Mouse (Mus musculus) urinary bladder, postnatal 36 days (tissue): ENCODE data around the gene Abat.

ENCODE experiments used
- DNase-seq, 2 experiments: peaks; one replicate each; pipeline ENCODE4 v3.0.0; 2022; ENCODE audit warnings: low spot score in 2 of 2, mixed read lengths in 1 of 2

Gene Abat

GRCm38 (mm10) chr16:8513236-8513906, at the start of gene Abat:
Gene Abat, plus strand, starts transcription at chr16:8513429.
- DNase-seq = peak; percentile 78 to 89

GRCm38 (mm10) chr16:8470132-8470531, 43.1 kb upstream of the Abat start:
- no peak for DNase-seq

DNA sequence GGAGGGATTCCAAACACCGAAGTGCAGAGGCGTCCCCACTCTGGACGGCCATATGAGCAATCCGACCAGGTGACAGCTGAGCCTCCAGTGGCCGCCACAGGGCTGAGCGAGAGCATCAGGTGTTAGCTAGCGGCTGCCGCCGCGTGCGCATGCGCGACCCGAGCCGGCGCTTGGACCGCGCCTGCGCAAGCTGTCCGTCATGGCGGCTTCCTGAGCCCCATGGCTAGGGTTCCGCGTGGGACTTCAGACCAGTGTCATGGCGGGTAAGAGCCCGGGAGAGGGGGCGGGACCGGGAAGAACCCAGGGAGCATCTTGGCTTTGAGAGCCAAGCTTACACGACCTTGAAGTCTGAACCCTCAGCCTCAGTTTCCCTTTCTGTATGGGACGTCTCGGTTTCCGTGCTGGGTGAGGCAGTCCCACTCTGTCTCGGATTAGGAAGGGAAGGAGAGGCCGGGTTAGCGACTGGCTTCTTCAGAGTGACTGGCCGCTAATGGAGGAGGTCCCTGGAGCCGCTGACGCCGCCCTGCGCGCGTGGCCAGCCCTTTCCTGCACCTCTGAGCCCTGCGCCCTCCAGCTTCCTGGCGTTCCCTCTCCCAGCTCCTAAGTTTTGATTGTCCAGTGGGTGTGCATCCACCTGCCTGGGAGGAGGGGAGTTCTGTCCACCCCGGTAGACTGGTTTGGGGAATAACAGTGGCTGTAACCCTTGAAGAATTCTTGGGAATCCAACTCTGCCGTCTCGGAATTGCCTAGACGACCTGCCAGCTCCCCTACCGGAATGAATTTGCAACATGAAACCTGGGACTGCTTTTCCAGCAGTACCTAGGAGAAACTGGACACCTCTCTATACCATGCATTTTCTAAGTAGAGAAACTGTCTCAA, 42.4 kb upstream of the Abat start, which contains the start of gene Mettl22:
Gene Mettl22, plus strand, starts transcription at position 186 of the 879 bp plus-strand sequence.
- peak; percentile 84 to 87 for DNase-seq

GRCm38 (mm10) chr16:8487396-8488005, 25.7 kb upstream of the Abat start:
- DNase-seq = no peak

DNA sequence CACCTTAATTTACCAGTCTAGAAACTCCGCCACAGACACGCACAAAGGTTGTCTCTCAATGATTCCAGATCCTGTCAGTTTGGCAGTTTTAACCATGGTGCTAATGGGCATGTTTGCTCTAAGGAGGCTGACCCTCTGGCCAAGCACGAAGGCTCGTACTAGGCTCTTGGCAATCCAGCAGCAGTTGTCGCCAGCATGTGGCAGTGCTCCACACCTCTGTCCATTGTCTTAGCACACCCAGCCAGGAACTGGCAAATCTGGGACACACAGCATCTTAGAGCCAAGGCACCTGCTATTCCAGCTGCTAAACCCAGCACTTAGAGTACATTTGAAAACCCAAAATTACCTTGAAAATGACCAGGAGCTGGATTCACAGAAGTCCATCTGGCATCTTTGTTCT, 23.9 kb upstream of the Abat start:
- DNase-seq = no peak

- no peak for DNase-seq
Measured at GRCm38 (mm10) chr16:8491743-8492490, 21.3 kb upstream of the Abat start.

GRCm38 (mm10) chr16:8494268-8494667, 19.0 kb upstream of the Abat start:
- DNase-seq = peak; percentile 48 to 55

- DNase-seq = no peak
Measured at GRCm38 (mm10) chr16:8496967-8497366, 16.3 kb upstream of the Abat start.

- no peak for DNase-seq
Measured at GRCm38 (mm10) chr16:8504271-8504670, 9.0 kb upstream of the Abat start.

DNA sequence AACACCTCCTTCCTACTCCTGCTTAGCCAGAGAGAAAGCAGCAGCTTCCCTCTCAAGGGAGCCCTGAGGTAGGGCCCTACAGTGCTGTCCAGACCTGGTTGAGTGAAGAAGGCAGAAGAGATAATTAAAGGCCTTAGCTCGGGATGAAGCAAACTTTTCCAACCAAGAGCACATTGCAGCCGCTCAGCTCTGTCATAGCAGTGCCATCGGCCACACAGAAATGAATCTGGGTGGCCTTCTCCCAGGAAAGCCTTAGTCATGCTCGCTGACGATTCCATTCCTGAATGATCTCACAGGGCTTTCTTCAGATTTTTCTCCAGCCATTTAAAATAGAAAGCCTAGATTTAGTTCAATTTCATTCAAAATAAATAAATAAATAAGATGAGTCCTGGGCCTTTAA, 3.3 kb upstream of the Abat start:
- DNase-seq = no peak

- DNase-seq = peak in 1 of 2 experiments; percentile 2
Measured at GRCm38 (mm10) chr16:8512830-8513229, 399 bp upstream of the Abat start.

DNA sequence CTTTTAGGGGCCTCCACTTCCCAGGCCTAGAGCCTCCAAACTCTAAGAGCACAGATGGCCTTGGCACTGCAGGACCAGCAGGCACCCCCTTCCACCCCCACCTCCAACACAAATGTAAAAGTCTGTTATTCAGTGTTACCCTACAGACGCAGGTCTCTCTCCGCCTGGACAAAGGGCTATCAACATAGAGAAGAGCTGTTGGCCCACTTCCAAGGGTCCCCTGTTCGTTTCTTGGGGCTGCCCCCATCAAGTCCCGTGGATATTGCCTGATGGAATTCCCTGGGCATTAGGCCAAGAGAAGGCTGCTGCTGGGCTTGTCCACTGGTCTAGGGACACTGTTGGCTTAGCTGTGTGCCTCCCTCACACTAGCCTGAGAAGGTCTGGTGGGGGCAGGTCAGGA, 951 bp downstream of the Abat start:
- DNase-seq = no peak

GRCm38 (mm10) chr16:8520525-8520924, 7.3 kb downstream of the Abat start:
- no peak for DNase-seq

- DNase-seq = no peak
Measured at GRCm38 (mm10) chr16:8521322-8521721, 8.1 kb downstream of the Abat start.

DNA sequence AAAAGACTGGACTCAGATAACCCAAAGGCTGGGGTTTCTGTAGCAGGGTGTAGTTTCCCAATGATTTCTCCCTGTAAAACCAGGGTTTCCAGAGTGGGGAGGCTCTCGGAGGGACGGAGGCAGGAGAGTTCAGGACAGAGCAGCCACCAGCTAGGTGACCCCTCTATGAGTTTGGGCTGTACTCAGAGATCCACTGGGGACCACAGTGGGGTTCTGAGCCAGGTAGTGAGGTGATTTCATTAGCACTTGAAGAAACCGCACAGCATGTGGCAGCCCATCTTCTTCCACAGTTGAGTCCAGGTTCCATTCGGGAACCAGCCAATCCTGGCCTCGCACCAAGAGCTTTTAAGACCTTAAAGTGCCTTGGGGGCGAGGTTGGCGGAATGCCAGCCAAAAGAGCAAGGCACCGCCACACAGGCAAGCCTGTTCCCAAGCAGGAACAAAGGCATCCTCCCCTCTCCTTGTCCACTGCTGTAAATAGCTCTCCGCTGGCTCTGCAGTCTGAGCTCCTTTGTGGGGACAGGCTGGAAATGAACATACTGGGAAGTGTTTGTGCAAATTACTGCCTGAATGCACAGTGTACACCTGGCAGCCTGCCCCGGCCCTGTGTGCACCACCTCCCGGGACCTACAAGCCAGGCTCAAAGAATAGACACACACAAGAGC, 10.4 kb downstream of the Abat start:
- DNase-seq = peak in 1 of 2 experiments; percentile 6

GRCm38 (mm10) chr16:8524163-8524847, 11.1 kb downstream of the Abat start:
- DNase-seq = no peak

DNA sequence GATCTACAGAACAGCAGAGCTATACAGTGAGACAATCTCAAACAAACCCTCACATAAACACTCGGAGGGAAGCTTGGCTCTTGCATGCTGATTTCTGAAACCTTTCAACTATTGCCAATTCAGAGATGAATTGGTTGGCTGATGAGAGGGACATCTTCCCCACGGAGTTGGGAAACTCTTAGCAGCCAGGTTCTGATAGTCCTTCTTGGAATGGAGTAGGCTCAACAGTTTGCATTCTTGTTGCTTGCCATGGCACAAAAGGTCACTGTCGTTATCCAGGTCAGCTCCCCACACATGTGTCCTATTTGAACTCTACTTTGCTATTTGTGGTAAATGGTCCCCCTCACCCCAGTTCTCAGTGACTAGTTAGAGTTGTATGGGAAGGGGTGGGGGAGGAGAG, 12.1 kb downstream of the Abat start:
- no peak for DNase-seq

GRCm38 (mm10) chr16:8525877-8526276, 12.6 kb downstream of the Abat start:
- DNase-seq = no peak

DNA sequence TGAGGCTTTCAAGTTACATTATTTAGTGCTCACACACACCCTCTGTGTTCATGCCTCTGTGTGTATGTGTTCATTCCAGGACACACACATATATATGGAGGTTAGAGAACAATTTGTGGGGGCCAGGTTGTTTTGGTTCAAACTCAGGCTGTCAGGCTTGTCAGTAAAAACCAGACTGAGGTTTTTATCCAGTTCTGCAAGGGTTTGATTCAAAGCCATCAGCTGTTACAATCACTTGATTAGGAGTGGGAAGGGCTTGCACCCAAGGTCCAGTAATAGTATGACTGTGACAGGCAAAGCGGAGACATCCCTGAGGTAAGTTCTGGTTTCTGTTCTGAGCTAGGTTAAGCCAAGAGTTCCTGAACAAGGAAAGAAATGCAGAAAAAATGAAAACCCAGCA, 16.2 kb downstream of the Abat start:
- no peak for DNase-seq

GRCm38 (mm10) chr16:8530018-8530417, 16.8 kb downstream of the Abat start:
- no peak for DNase-seq

- no peak for DNase-seq
Measured at GRCm38 (mm10) chr16:8532461-8532860, 19.2 kb downstream of the Abat start.
